Mouse (Mus musculus) left cerebral cortex, postnatal 4 days (tissue): ENCODE data around the gene Dnlz. TPM values are rescaled to one million over a fixed set of nuclear protein-coding genes. Genes with fewer than 3 reads are reported as not detected.
"Not testable (repeated sequence)": the region's sequence is repeated elsewhere in the genome, so short reads cannot be mapped to it uniquely, and the experiment has no call there.

Experiments used
- DNase-seq: peaks from one replicate; pipeline ENCODE4 v3.0.0-alpha.2; 2022
- intact Hi-C: fragments of 180-260 bp; cut with DNase I; formaldehyde crosslinking; loops from one replicate; pipeline ENCODE4 v1.15.1; 2025
- total RNA-seq, 2 experiments: library from RNA; stranded (reverse); gene quantifications; 2 replicates each; pipeline ENCODE4 v1.2.3; 2021

Gene Dnlz
- 10 to 100 TPM; 23.3 to 25.8 TPM for total RNA-seq

- DNase-seq, result peak; percentile 96
- intact Hi-C loops, result no loop called here
Measured at GRCm38 (mm10) chr2:26351358-26352290, at the start of gene Dnlz. Dnlz (minus strand) TSS chr2:26352110.

- DNase-seq, result no peak
- intact Hi-C loops, result no loop called here
Measured at GRCm38 (mm10) chr2:26401023-26401422, 49.1 kb upstream of the Dnlz start.

- DNase-seq, result no peak
- intact Hi-C loops, result no loop called here
Measured at GRCm38 (mm10) chr2:26400296-26400695, 48.4 kb upstream of the Dnlz start.

- no peak for DNase-seq
- intact Hi-C loops, result no loop called here
Measured at GRCm38 (mm10) chr2:26399647-26400046, 47.7 kb upstream of the Dnlz start.

GRCm38 (mm10) chr2:26398978-26399377, 47.1 kb upstream of the Dnlz start:
- no peak for DNase-seq
- intact Hi-C loops, result no loop called here

GRCm38 (mm10) chr2:26391617-26392016, 39.7 kb upstream of the Dnlz start:
- intact Hi-C loops, result no loop called here
- DNase-seq, result no peak

GRCm38 (mm10) chr2:26390954-26391353, 39.0 kb upstream of the Dnlz start:
- no peak for DNase-seq
- intact Hi-C loops, result no loop called here

- intact Hi-C loops, result no loop called here
- DNase-seq, result peak; percentile 88
Measured at GRCm38 (mm10) chr2:26389154-26389690, 37.3 kb upstream of the Dnlz start, which contains the start of the genes Entr1 and Pmpca. Entr1 (minus strand) TSS chr2:26389316. Pmpca (plus strand) TSS chr2:26389339.

- intact Hi-C loops, result no loop called here
- DNase-seq, result no peak
Measured at GRCm38 (mm10) chr2:26388682-26389153, 36.8 kb upstream of the Dnlz start.

- intact Hi-C loops, result no loop called here
- DNase-seq, result no peak
Measured at GRCm38 (mm10) chr2:26387713-26388112, 35.8 kb upstream of the Dnlz start.

- DNase-seq, intact Hi-C loops: not testable (repeated sequence)
Measured at GRCm38 (mm10) chr2:26380871-26381270, 29.0 kb upstream of the Dnlz start.

GRCm38 (mm10) chr2:26380131-26380771, 28.3 kb upstream of the Dnlz start, which contains the start of gene Snapc4:
Snapc4 (minus strand) TSS chr2:26380653.
- peak; percentile 84 for DNase-seq
- intact Hi-C loops, result no loop called here

- intact Hi-C loops, result loop anchor here (10.0 kb wide), 1 partner anchor 52 kb away; no protein-coding TSS in a partner anchor
Measured at GRCm38 (mm10) chr2:26372396-26372795, 20.5 kb upstream of the Dnlz start.

GRCm38 (mm10) chr2:26368572-26368971, 16.7 kb upstream of the Dnlz start:
- intact Hi-C loops, result no loop called here
- no peak for DNase-seq

More at GRCm38 (mm10) chr2:26372396-26372795, 20.5 kb upstream of the Dnlz start:
- DNase-seq, result no peak

- intact Hi-C loops, result no loop called here
- no peak for DNase-seq
Measured at GRCm38 (mm10) chr2:26367911-26368310, 16.0 kb upstream of the Dnlz start.

- intact Hi-C loops, result no loop called here
- DNase-seq, result peak; percentile 75
Measured at GRCm38 (mm10) chr2:26364738-26365465, 13.0 kb upstream of the Dnlz start.

- no peak for DNase-seq
- intact Hi-C loops, result no loop called here
Measured at GRCm38 (mm10) chr2:26363481-26363880, 11.6 kb upstream of the Dnlz start.

GRCm38 (mm10) chr2:26362991-26363390, 11.1 kb upstream of the Dnlz start:
- DNase-seq, result no peak
- intact Hi-C loops, result no loop called here

- intact Hi-C loops, result no loop called here
- no peak for DNase-seq
Measured at GRCm38 (mm10) chr2:26360772-26361171, 8.9 kb upstream of the Dnlz start, which contains the start of gene Card9. Card9 (minus strand) TSS chr2:26360918.

- intact Hi-C loops, result no loop called here
- DNase-seq, result peak; percentile 73
Measured at GRCm38 (mm10) chr2:26359983-26360382, 8.1 kb upstream of the Dnlz start.
